Mouse (Mus musculus) midbrain, embryonic 14.5 days (tissue): Measurements from ENCODE around the gene Mrm3. TPM values are rescaled to one million over a fixed set of nuclear protein-coding genes. Genes with fewer than 3 reads are reported as not detected.
A peak's percentile ranks its signal among the peaks of the same experiment; 100 is the strongest.

Source experiments
- ATAC-seq: fragments of 200-750 bp; cut with Nextera tagmentation; 2 replicates; pipeline ENCODE4 v1.8.0; 2017; ENCODE audit warnings: moderate number of reproducible peaks, moderate library complexity; ENCODE audit not compliant: low FRiP score, low TSS enrichment
- DNase-seq: peaks from one replicate; pipeline ENCODE4 v3.0.0-alpha.2; 2015
- H3K27ac ChIP-seq: fragments of 300-500 bp; sonication (generic); replicated peaks from 2 replicates; pipeline ENCODE4 v1.5.1; 2014; ENCODE audit warnings: mild to moderate bottlenecking, low read depth, low read length, moderate library complexity
- H3K27me3 ChIP-seq: fragments of 300-500 bp; sonication (generic); 2 replicates; pipeline ENCODE4 v1.6.1; 2014; ENCODE audit warnings: low read length, control low read depth, mixed read lengths; ENCODE audit not compliant: control insufficient read depth, insufficient read depth
- H3K36me3 ChIP-seq: fragments of 300-500 bp; sonication (generic); 2 replicates; pipeline ENCODE4 v1.6.1; 2014; ENCODE audit warnings: low read length, control low read depth; ENCODE audit not compliant: control insufficient read depth, insufficient read depth
- H3K4me1 ChIP-seq: fragments of 300-500 bp; sonication (generic); 2 replicates; pipeline ENCODE4 v1.6.1; 2014; ENCODE audit warnings: mild to moderate bottlenecking, antibody characterized with exemption, low read length, control low read depth; ENCODE audit not compliant: control insufficient read depth, insufficient read depth
- H3K4me2 ChIP-seq: fragments of 300-500 bp; sonication (generic); 2 replicates; pipeline ENCODE4 v1.6.1; 2014; ENCODE audit warnings: mild to moderate bottlenecking, low read length, moderate library complexity
- H3K4me3 ChIP-seq: fragments of 300-500 bp; sonication (generic); replicated peaks from 2 replicates; pipeline ENCODE4 v1.5.1; 2014; ENCODE audit warnings: low read depth, low read length
- H3K9ac ChIP-seq: fragments of 300-500 bp; sonication (generic); replicated peaks from 2 replicates; pipeline ENCODE4 v1.6.1; 2014; ENCODE audit warnings: mild to moderate bottlenecking, low read length, moderate library complexity
- H3K9me3 ChIP-seq: fragments of 300-500 bp; sonication (generic); 2 replicates; pipeline ENCODE4 v1.6.1; 2016; ENCODE audit warnings: low read length, control low read depth, mixed read lengths; ENCODE audit not compliant: control insufficient read depth
- WGBS: fragments of 180-500 bp; shearing (Covaris S2); extraction: QIAGEN DNeasy Blood & Tissue Kit; methylation state at CpG from one replicate; pipeline ENCODE4 v1.1.7; 2014; 5-methylcytosine and 5-hydroxymethylcytosine counted together
- polyA plus RNA-seq: library from polyadenylated mRNA; unstranded; fragments of >200 nt; fragmentation: Nextera tagmentation; extraction: Ambion mirVana; gene quantifications from 2 replicates; pipeline ENCODE4 v1.2.1, GENCODE M21; 2014

The Mrm3 gene
- polyA plus RNA-seq, 1 experiment from 2014 or later: 21.0 TPM

DNA sequence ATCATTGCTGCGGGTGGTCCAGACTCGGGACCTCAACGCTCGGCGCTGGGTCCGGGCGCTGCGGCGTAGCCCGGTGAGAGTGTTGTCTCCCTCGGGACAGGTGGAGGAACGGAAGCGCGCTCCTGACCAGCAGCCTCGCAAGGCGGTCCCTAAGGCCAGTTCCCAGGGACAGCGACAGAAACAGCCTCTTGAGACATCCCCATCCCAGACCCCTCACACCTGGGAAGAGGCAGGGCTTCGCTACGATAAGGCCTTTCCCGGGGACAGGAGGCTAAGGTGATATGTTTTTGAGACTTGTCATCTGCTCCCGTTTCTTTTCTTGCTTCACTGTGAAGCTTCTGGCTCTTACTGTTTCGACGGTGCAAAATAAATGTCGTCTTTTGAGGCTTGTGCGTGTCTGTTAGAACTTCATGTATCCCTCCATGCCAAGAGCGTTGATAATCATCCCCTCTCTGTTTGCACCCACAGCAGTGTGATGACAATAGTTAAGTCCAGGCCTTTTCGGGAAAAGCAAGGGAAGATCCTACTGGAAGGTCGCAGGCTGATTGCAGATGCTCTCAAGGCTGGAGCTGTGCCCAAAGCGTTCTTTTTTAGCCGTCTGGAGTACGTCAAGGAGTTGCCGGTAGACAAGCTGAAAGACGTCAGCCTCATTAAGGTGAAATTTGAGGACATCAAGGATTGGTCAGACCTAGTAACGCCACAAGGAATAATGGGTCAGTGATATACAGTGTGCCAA, 464 bp downstream of the Mrm3 start:
- Histone ChIP-seq H3K9me3 (no peaks in the 10 kb centered on the region), H3K9ac (peak overlapping the region; percentile 85), H3K27me3 (no peaks in the 10 kb centered on the region), H3K4me1 (peaks cover 8% of the 10 kb centered on the region), H3K27ac (peak overlapping the region; percentile 76), H3K36me3 (peaks cover 19% of the 10 kb centered on the region), H3K4me2 (peak overlapping the region; percentile 72), H3K4me3 (peak overlapping the region; percentile 76)
- peak; percentile 53; the same call in 1 of the 2 replicates for ATAC-seq
- DNase-seq: no peak
- 3% methylated on average over 34 of the region's 34 CpGs for whole genome bisulfite sequencing

DNA sequence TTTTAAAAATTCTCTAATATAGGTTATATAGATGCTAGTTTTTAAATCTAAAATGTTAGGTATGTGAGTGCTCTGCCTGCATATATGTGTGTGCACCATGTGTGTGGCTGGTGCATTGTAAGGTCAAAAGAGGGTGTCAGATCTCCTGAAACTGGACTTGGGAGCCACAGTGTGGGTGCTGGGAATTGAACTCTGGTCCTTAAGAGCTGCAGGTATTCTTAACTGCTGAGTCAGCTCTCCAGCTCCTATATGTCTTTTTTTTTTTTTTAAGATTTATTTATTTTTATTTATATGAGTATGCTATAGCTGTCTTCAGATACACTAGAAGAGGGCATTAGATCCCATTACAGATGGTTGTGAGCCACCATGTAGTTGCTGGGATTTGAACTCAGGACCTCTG, 2.9 kb downstream of the Mrm3 start:
- Histone ChIP-seq H3K9me3 (no peaks in the 10 kb centered on the region), H3K36me3 (peaks cover 26% of the 10 kb centered on the region), H3K4me1 (peaks cover 8% of the 10 kb centered on the region), H3K27me3 (no peaks in the 10 kb centered on the region), H3K9ac (no peak overlapping the region), H3K27ac (no peak overlapping the region), H3K4me2 (no peak overlapping the region), H3K4me3 (no peak overlapping the region)
- ATAC-seq (no peak), DNase-seq (no peak)

DNA sequence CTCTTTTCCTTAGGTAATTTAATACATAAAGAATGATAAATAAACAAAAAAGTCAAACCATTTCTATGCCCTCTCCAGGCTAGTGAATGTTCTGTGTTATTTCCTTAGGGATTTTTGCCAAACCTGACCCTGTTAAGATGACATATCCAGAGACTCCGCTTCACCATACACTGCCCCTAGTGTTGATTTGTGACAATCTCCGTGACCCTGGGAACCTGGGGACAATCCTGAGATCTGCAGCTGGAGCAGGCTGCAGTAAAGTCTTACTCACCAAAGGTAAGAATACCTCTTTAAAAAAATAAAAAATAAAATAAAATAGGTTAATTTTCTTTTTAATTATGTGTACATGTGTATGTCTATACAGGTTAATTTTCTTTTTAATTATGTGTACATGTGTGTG, 3.7 kb downstream of the Mrm3 start:
- H3K4me1 ChIP-seq: peaks cover 8% of the 10 kb centered on the region
- H3K4me2 ChIP-seq: no peak overlapping the region
- DNase-seq (no peak), ATAC-seq (no peak)
- no peaks in the 10 kb centered on the region for H3K27me3 ChIP-seq
- H3K9me3 ChIP-seq: no peaks in the 10 kb centered on the region
- H3K36me3 ChIP-seq: peaks cover 27% of the 10 kb centered on the region
- H3K9ac ChIP-seq: no peak overlapping the region
- H3K27ac ChIP-seq: no peak overlapping the region
- WGBS: 45% methylated on average over 2 of the region's 2 CpGs
- H3K4me3 ChIP-seq: no peak overlapping the region

DNA sequence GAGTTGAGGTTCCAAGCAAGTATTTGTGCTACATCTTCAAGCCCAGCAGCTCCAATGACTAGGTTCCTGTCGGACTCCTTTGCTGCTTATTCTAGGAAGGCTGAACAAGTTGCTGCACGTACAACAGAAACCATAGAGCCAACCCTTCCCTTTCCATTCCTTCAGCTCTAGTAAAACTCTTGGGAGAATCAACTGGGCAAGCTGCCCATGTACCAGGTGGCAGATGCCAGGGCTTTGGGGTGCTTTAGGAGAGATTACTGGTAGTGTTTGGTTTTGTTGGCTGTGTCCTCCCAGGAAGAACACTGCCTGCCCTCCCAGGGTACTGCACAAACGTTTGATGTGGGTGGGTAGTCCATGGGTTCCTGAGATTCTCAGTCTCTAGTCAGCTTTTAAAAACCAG, 8.5 kb downstream of the Mrm3 start:
- 66% methylated on average over 3 of the region's 3 CpGs for WGBS
- DNase-seq (no peak), ATAC-seq (no peak)
- Histone ChIP-seq H3K27me3 (no peaks in the 10 kb centered on the region), H3K4me1 (no peaks in the 10 kb centered on the region), H3K9me3 (no peaks in the 10 kb centered on the region), H3K36me3 (peaks cover 27% of the 10 kb centered on the region), H3K27ac (no peak overlapping the region), H3K4me3 (no peak overlapping the region), H3K9ac (no peak overlapping the region), H3K4me2 (no peak overlapping the region)

DNA sequence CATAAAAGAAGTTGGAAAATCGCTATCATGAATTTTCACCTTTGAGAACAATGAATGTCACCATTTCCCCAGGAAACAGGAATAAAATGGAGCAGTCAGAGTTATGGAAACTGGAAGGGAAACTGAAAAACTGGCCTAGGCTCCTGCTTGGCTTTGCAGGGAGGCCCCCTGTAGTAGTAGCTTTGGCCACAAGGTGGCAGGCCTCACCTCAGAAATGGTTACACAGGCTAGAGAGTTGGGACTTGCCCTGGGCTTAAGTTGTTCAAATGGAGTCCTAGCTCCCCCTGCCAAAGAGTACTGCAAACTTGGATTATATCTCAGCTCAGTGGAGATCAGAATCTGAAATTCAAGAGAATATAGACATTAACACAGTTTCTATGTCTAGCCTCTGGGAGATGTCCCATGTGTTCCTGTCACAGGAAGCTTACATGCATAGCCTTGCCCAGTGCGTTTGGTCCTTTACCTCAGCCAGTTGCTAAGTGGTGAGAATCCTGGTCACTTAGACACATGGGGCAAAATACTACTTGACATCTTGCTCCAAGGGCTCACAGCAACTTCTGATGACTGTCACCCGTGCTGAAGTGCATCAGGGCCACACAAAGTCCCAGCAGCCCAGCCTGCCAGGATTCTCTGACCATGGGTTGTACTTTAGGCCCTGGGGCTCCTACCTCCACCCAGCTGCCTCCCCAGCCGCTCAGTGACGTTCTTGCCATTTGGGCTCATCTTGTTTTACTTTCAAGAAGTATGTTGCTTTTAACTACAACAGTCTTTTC, 9.8 kb downstream of the Mrm3 start:
- Histone ChIP-seq H3K27ac (peak overlapping the region; percentile 41; the same call in 1 of the 2 replicates), H3K4me2 (no peak overlapping the region), H3K9me3 (no peaks in the 10 kb centered on the region), H3K4me3 (no peak overlapping the region), H3K27me3 (no peaks in the 10 kb centered on the region), H3K4me1 (no peaks in the 10 kb centered on the region), H3K36me3 (peaks cover 27% of the 10 kb centered on the region), H3K9ac (no peak overlapping the region)
- peak; percentile 71; the same call in 1 of the 2 replicates for ATAC-seq
- peak; percentile 93 for DNase-seq
- WGBS: 60% methylated on average over 5 of the region's 5 CpGs

DNA sequence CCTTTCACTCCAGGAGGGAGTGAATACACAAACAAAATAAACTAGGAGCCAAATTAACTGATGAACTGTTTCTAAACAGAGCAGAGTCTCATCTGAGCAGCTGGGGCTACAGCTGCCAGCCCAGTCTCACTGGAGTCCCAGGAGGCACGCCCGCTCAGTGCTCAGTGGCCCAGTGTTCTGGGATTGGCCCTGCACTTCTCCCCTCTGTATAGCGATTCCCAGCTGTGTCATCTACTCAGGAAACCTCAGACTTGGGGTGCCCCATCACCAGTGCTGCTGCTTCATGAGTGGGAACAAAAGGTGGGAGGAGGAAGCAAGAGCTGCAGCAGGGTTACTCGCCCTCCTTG, 10.4 kb downstream of the Mrm3 start:
- H3K27me3 ChIP-seq: no peaks in the 10 kb centered on the region
- H3K4me2 ChIP-seq: no peak overlapping the region
- 72% methylated on average over 4 of the region's 4 CpGs for WGBS
- no peaks in the 10 kb centered on the region for H3K4me1 ChIP-seq
- H3K9me3 ChIP-seq: no peaks in the 10 kb centered on the region
- ATAC-seq (no peak), DNase-seq (no peak)
- H3K9ac ChIP-seq: no peak overlapping the region
- H3K36me3 ChIP-seq: peaks cover 24% of the 10 kb centered on the region
- H3K27ac ChIP-seq: no peak overlapping the region
- no peak overlapping the region for H3K4me3 ChIP-seq

DNA sequence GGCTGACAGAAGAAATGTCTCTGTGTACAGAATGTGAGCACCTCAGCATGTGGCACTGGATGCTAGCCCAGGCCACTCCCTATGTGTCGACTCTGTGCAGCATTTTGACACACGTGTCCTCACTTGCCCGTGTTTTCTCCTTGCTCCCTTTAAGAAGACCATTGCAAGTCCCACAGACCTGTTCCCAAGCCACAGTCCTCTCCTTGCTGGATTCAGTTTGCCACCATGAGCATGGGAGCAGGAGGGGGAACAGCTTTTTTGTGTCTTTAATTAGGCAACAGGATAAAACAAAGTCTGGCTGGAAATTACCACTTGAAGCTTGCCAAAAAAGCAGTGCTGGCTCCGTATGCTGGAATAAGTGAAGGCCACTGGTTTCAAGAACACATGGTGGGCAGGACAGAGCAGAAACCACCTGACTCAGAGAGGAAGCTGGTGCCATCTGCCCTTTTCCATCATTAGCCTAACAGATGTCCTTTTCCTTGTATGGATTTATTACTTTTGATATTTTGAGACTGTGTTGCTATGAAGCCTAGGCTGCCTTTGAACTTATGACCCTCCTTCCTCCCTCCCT, 12.0 kb downstream of the Mrm3 start:
- H3K4me1 ChIP-seq: peaks cover 6% of the 10 kb centered on the region
- WGBS: 78% methylated on average over 4 of the region's 4 CpGs
- H3K4me2 ChIP-seq: no peak overlapping the region
- DNase-seq: no peak
- no peaks in the 10 kb centered on the region for H3K9me3 ChIP-seq
- H3K27ac ChIP-seq: no peak overlapping the region
- no peak for ATAC-seq
- H3K36me3 ChIP-seq: peaks cover 10% of the 10 kb centered on the region; the same call in 1 of the 2 replicates
- no peak overlapping the region for H3K9ac ChIP-seq
- H3K4me3 ChIP-seq: no peak overlapping the region
- no peaks in the 10 kb centered on the region for H3K27me3 ChIP-seq

DNA sequence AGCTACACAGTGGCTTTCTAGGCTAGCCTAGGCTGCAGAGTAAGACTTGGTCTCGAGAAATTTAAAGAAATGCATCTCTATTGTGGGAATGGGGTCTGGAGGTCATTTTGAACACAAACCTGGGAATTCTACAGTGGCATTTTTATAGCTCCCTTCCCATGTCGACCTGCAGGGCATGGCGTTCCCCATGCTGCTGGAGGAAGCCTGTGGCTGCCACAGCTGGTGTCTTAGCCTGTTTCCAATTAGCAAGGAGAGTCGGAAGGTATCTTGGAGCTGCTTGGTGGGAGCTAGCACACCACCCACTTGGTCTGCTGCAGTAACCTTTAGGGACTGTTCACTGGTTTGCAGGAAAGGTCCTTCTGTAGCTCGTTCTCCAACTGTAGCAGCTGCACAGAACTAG, 12.6 kb downstream of the Mrm3 start:
- no peak for DNase-seq
- H3K36me3 ChIP-seq: 0 out of 2 replicates have a peak, but pooled peaks cover 4% of the 10 kb centered on the region
- no peak overlapping the region; the same call in 1 of the 2 replicates for H3K27ac ChIP-seq
- no peaks in the 10 kb centered on the region for H3K9me3 ChIP-seq
- peaks cover 12% of the 10 kb centered on the region for H3K4me1 ChIP-seq
- no peak overlapping the region for H3K4me2 ChIP-seq
- ATAC-seq: no peak
- no peak overlapping the region for H3K4me3 ChIP-seq
- 64% methylated on average over 5 of the region's 5 CpGs for WGBS
- no peak overlapping the region for H3K9ac ChIP-seq
- no peaks in the 10 kb centered on the region for H3K27me3 ChIP-seq
